Mouse (Mus musculus) liver, adult 2 months (tissue): Measurements from ENCODE around the gene Otog. TPM values are rescaled to one million over a fixed set of nuclear protein-coding genes. Genes with fewer than 3 reads are reported as not detected.

Experiments used
- DNase-seq: peaks from one replicate; pipeline ENCODE4 v3.0.0-alpha.2; 2011; ENCODE audit warnings: low read depth, low spot score; ENCODE audit errors: extremely low read depth
- H3K27ac ChIP-seq: fragments of 200-500 bp; replicated peaks from 2 replicates; pipeline ENCODE4 v1.5.1; 2012; ENCODE audit warnings: low read depth, mild to moderate bottlenecking, control low read depth, inconsistent platforms, low read length; ENCODE audit not compliant: insufficient read depth
- H3K27me3 ChIP-seq: fragments of 200-500 bp; 2 replicates; pipeline ENCODE4 v1.6.1; 2012; ENCODE audit warnings: mild to moderate bottlenecking, moderate library complexity, low read length, inconsistent platforms; ENCODE audit not compliant: control insufficient read depth, insufficient read depth
- H3K36me3 ChIP-seq: fragments of 200-500 bp; 2 replicates; pipeline ENCODE4 v1.6.1; 2012; ENCODE audit warnings: low read length, inconsistent platforms; ENCODE audit not compliant: control insufficient read depth, insufficient read depth
- H3K4me1 ChIP-seq: fragments of 200-500 bp; 2 replicates; pipeline ENCODE4 v1.6.1; 2011; ENCODE audit warnings: low read length; ENCODE audit not compliant: control insufficient read depth, insufficient read depth
- H3K4me3 ChIP-seq: fragments of 200-500 bp; 2 replicates; pipeline ENCODE4 v1.5.1; 2011; ENCODE audit warnings: low read depth, mild to moderate bottlenecking, control low read depth, low read length, moderate library complexity; ENCODE audit not compliant: insufficient read depth
- H3K79me2 ChIP-seq: fragments of 200-500 bp; 2 replicates; pipeline ENCODE4 v1.6.1; 2012; ENCODE audit warnings: inconsistent platforms, mild to moderate bottlenecking, low read length, moderate library complexity; ENCODE audit not compliant: control insufficient read depth, insufficient read depth
- H3K9ac ChIP-seq: fragments of 200-500 bp; 2 replicates; pipeline ENCODE4 v1.6.1; 2012; ENCODE audit warnings: low read depth, mild to moderate bottlenecking, control low read depth, inconsistent platforms, low read length
- CTCF ChIP-seq: fragments of 200-500 bp; IDR thresholded peaks from 2 replicates; pipeline ENCODE4 v1.5.1; 2011; ENCODE audit warnings: low read depth, low read length, control low read depth
- POLR2A ChIP-seq: fragments of 200-500 bp; IDR thresholded peaks from 2 replicates; pipeline ENCODE4 v1.6.1; 2011; ENCODE audit warnings: low read length, control low read depth; ENCODE audit not compliant: insufficient read depth; ENCODE audit errors: extremely low read depth
- WGBS: fragments of 180-500 bp; shearing (Covaris S2); methylation state at CpG from one replicate; pipeline ENCODE4 v1.1.7; 2018; 5-methylcytosine and 5-hydroxymethylcytosine counted together
- polyA plus RNA-seq: library from polyadenylated mRNA; depleted of rRNA; stranded (reverse); fragments of >200 nt; gene quantifications from 2 replicates; pipeline ENCODE4 v1.2.3, GENCODE M21; 2012
- total RNA-seq: library from RNA; depleted of rRNA; stranded (reverse); fragments of >200 nt; gene quantifications from 2 replicates; pipeline ENCODE4 v1.2.3, GENCODE M21; 2014

Otog gene
- total and polyA plus RNA-seq, 2 experiments, result not detected

DNA sequence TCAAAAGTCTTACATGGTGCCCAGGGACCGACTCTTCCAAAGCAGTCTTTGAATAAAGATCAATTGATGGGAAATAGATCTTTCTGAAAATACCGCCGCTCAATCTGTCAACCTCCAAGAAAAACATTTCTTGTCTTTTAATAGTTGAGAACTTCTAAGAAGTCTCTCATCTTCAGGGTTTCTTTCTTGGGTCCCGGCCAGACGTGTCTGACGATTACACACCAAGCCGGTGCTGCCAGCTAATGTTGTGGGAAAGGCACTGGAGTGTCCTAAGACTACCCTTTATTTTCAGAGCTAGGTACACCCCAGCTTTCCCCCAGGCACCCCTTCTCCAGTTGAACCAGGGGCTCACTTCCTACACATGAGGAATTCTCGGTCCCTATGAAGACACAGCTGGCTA is 32.7 kb upstream of the Otog start:
- Histone ChIP-seq H3K36me3 (no peaks in the 10 kb centered on the region), H3K4me1 (no peaks in the 10 kb centered on the region), H3K79me2 (no peaks in the 10 kb centered on the region), H3K27ac (no peak overlapping the region), H3K9ac (no peak overlapping the region), H3K27me3 (no peaks in the 10 kb centered on the region), H3K4me3 (no peak overlapping the region)
- WGBS, result 88% methylated on average over 8 of the region's 8 CpGs
- no peak for DNase-seq
- TF ChIP-seq CTCF, result no peak
- no peak for TF ChIP-seq POLR2A

DNA sequence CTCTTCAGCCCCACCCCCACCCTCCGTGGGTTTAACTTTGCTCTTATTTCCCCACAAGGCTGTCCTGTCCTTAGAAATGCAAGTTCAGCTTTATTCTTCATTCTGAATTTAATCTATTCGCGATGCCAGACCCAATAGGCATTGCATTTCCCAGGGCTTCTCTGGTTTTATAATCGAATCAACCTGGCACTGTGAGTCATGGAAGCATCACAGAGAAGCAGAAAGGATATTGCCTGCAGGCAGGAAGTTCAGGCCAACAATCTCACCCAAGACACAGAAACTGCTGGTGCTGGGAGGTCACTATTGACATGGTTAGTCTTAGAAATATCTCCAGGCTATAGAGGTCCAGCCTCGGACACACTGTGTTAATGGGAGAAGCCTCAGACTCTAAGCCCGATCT is 30.5 kb upstream of the Otog start:
- Histone ChIP-seq H3K9ac (no peak overlapping the region), H3K27ac (no peak overlapping the region), H3K36me3 (no peaks in the 10 kb centered on the region), H3K4me1 (no peaks in the 10 kb centered on the region), H3K79me2 (no peaks in the 10 kb centered on the region), H3K4me3 (no peak overlapping the region), H3K27me3 (no peaks in the 10 kb centered on the region)
- no peak for DNase-seq
- TF ChIP-seq POLR2A, result no peak
- TF ChIP-seq CTCF, result no peak
- 79% methylated on average over 6 of the region's 6 CpGs for WGBS

GRCm38 (mm10) chr7:46216481-46216880 is 24.3 kb upstream of the Otog start:
- no peak overlapping the region for H3K27ac ChIP-seq
- no peak for DNase-seq
- TF ChIP-seq POLR2A (no peak), CTCF (no peak)
- no peaks in the 10 kb centered on the region for H3K36me3 ChIP-seq
- H3K27me3 ChIP-seq, result no peaks in the 10 kb centered on the region
- H3K4me1 ChIP-seq, result no peaks in the 10 kb centered on the region
- H3K9ac ChIP-seq, result no peak overlapping the region
- no peak overlapping the region for H3K4me3 ChIP-seq
- WGBS, result 67% methylated on average over 2 of the region's 2 CpGs
- H3K79me2 ChIP-seq, result no peaks in the 10 kb centered on the region

DNA sequence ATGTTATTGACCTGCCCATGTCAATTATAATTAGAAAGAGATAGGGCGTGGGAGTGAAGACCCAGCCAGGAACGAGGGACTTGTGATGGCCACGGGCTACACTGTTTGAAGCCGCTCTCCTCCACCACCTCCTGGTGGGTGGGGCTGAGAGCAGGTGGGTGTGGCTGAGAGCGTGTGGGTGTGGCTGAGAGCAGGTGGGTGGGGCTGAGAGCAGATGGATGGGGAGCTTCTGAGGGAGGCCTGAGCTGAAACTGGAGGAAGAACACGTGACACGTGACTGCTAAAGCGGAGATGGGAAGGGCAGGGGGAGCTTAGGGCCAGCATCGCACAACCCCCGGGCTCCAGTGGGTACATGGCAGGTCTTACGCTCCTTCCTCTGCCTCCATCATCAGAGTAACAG is 22.4 kb upstream of the Otog start:
- no peak for TF ChIP-seq CTCF
- TF ChIP-seq POLR2A, result no peak
- H3K79me2 ChIP-seq, result no peaks in the 10 kb centered on the region
- no peak overlapping the region for H3K27ac ChIP-seq
- no peak overlapping the region for H3K9ac ChIP-seq
- no peak for DNase-seq
- no peaks in the 10 kb centered on the region for H3K27me3 ChIP-seq
- no peak overlapping the region for H3K4me3 ChIP-seq
- H3K4me1 ChIP-seq, result no peaks in the 10 kb centered on the region
- no peaks in the 10 kb centered on the region for H3K36me3 ChIP-seq
- 20% methylated on average over 11 of the region's 11 CpGs for WGBS

- no peak for DNase-seq
- Histone ChIP-seq H3K9ac (no peak overlapping the region), H3K27me3 (no peaks in the 10 kb centered on the region), H3K4me3 (no peak overlapping the region), H3K4me1 (no peaks in the 10 kb centered on the region), H3K79me2 (no peaks in the 10 kb centered on the region), H3K27ac (no peak overlapping the region), H3K36me3 (no peaks in the 10 kb centered on the region)
- 60% methylated on average over 8 of the region's 8 CpGs for WGBS
- TF ChIP-seq CTCF (no peak), POLR2A (no peak)
Observed at GRCm38 (mm10) chr7:46220591-46221129, 20.1 kb upstream of the Otog start.

DNA sequence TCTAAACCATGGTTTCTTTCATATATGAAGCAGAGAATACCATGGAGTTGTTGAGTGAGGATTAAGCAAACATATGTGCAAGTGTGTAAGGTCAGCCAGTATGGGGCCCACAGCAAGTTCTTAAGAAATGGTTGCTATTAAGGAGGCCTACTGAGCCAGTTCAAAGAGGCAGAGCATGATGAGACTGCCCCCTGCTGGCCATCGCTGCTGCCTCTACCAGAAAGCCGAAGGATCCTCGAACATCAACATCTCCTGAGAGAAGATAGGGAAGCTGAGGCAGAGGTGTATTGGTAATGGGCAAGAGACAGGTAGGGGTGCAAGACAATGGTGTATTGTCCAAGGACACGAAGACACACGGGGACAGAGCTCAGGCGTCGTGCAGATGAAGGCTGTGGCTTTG is 14.5 kb upstream of the Otog start:
- Histone ChIP-seq H3K4me1 (no peaks in the 10 kb centered on the region), H3K4me3 (no peak overlapping the region), H3K36me3 (no peaks in the 10 kb centered on the region), H3K27me3 (no peaks in the 10 kb centered on the region), H3K27ac (no peak overlapping the region), H3K9ac (no peak overlapping the region), H3K79me2 (no peaks in the 10 kb centered on the region)
- TF ChIP-seq CTCF (peak; percentile 83), POLR2A (no peak)
- WGBS, result 22% methylated on average over 7 of the region's 7 CpGs
- peak; percentile 0 for DNase-seq
